Mouse (Mus musculus): ENCODE data around the gene Med17.
"Not testable (repeated sequence)": the region's sequence is repeated elsewhere in the genome, so short reads cannot be mapped to it uniquely, and the experiment has no call there.

The Med17 gene

DNA sequence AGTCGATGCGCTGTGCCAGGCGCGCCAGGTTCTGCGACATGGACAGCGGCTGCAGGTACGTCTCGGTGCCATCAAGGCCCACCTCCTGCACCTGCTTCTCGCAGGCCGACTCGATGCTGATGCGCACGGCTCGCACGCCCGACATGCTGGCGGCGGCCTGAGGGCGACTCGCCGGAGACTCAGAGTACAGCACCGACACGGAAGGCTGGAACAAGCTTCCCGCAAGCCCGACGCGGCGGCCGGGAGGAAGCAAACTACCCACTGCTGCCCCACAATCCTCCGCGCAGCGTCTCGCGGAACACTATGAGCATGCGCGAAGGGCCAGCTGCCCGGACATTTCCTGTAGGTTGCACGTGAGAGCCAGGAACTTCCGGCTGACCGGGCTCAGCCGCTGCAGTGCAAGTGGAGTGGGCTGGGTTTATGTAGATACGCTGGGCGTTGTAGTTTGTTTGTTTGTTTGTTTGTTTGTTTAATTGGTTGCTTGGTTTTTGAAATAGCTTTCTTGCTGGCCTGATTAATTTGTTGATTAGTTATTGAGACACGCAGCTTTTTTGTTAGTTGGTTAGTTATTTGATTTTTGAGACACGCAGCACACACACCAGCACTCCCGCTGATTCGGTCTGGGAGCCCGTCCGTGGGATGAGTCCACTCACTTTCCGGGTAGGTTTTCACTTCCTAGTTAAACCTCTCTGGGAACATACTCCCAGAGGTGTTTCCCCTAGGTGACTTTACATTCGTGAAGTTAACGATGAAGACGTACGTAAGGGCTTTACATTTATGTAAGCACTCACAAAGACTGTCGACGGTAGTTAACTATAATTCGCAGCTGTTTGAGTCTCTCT, at the start of gene Med17:
TSS of gene Med17 (minus strand) at position 283 of the 842 bp plus-strand sequence.
- DNase-seq, result peak; percentile 94 to 96

DNA sequence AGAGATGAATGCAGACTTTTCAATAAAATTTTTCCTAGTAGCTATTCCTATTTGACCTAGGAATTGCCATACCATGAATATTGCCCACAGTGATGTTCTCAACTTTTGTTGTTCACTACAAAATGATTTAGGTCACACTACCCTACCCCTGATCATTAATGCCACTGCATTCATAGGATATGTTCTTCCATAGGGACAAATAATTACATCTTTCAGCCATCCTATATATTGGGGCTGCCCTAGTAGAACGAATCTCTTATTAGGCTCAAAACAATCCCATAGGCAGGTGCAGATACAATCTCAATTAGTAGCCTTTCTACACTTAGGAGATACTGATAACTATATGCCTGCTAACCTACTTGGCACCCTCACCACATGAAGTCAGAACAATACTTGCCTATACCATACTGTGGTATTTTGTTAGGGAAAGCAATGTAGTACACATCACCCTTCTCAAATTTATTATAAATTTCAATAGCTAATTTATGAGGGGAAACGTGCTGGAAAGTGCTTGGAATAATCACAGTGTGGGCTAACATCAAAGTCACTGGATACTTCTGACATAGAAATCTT, 38.5 kb upstream of the Med17 start:
- no peak for DNase-seq

DNA sequence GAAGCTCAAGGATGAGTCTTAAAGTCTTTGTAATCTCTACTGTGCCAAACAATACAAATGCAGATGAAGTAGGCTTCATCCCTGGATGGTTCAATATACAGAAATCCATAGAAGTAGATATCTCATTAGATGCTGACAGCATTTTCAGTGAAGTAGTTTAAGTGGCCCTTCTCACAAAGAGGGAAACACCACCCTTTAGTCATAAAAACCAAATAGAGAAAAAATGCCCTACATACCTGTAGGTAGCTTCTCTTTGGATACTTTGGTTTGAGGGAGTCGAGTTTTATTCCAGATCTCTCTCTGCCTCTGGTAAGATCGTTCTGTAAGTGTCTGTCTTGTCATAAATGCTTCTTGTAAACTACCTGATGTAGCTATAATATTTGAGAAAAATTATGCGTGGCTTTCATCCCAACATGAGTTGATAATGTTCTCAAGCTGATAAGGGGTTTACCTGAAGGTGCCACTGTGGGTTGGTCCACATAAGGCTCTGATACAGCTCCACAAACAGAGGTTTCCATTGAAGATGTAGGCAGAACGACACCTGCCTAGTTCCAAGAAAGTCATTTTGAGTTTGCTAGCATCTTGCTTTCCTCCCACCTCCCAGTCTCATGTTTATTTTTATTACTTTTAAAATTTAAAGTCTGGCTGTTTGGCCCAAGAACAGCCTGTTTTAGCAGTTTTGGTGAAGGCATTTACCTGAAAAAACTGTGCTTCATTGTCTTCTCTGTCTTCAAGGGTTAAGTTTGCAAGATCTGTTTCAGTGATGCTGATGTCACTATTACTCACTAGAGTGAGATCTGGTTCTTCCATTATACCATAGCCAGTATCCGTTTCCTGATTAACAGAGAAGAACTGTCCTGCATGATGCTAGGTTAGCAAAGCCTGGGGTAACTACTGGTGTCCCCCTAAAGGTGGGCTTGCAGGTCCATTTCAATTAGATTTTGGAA, 37.8 kb upstream of the Med17 start:
- DNase-seq, result no peak

DNA sequence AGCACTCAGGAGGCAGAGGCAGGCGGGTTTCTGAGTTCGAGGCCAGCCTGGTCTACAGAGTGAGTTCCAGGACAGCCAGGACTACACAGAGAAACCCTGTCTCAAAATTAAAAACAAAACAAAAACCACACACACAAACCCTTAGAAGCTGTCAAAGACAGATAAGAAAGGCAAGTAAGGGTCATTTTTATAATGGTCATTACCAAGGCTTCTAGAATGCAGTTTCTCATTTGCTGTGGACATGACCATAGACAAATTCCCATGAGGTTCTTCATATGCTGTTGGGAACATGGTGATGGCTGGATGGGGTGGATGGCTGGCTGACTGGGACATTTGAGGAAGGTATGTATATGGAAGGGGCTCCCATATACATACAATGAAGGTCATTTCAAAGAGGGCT, 36.6 kb upstream of the Med17 start:
- DNase-seq, result not testable (repeated sequence)

DNA sequence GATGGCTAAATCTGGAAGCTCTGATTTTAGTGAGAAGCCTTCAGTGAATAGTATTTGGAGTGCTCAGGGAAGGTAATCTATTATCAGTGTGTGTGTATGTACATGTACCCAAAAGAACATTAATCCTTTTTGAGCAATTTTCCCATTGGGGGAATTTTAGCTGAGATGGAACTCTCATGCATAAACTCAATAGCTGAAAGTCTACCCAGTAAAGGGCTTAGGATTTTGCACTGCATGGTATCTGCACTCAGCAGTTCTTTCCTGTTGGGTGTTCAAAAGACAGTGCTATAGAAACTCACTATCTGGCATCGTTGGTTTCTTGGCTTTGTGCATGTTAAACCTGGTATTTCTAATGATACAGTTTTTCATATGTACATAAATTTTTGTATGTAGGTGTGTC, 34.9 kb upstream of the Med17 start:
- DNase-seq, result no peak

DNA sequence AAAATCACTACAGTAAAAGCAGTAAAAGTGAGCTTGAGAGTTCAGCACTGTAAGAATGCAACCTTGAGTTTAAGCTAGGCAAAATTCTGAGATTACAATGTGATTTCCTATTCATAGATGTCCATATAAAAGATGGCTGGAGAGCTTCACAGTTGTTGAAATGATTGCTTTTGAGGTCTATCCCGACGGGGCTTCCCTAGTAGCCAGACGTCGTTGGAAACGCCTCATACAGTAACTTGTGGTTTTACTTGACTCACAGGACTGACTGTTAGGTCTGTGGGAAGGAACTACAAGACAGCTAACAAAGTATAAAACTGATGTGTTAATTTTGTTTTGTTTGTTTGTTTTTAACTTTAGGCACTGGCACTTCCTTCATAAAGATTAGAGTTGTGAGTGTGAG, 33.9 kb upstream of the Med17 start:
- DNase-seq, result no peak

DNA sequence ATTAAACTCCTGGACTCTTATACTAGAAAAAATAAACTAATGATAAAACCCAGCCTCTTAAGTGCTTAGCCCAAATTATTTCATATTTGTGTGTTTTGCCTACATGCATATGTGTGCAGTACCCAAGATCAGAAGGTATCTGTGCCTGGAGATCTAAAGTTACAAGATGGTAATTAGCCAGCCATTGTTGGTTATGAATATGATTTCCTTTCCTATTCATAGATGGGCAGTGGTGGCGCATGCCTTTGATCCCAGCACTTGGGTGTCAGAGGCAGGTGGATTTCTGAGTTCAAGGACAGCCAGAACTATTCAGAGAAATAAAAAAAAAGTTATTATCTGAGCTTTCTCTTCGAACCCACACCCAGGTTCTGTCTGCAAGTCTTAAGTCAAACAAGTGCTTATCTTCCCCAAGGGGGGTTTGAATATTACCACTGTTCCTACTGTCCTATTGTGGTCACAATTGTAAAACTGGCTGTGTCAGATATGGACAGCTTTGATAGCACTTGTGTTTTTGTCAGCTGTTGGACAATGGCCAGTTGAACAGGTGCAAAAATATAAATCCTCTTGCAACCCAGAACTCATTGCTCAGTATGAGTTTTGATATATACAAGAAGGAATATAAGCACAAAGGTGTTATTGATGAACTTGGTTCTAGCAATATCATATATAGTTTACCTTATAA, 32.5 kb upstream of the Med17 start:
- peak in 1 of 2 experiments; percentile 8 for DNase-seq

DNA sequence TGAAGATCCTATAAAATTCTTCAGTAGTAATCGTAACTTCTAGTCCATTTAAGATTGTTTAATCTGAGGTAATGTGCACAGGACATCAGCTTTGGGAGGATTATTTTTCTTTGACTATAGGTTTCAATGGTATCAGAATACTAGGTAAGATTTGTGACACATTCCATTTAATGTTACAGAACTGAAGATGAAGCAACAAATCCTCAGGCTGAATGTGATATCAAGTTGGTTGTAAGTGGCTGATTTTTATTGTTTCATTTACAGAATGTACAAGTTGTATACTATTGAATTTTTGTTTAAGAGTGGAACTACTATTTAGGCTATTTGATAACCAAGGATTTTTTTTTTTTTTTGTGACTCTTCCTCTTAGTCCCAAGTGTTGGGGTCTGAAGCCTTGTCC, 30.4 kb upstream of the Med17 start:
- no peak for DNase-seq

DNA sequence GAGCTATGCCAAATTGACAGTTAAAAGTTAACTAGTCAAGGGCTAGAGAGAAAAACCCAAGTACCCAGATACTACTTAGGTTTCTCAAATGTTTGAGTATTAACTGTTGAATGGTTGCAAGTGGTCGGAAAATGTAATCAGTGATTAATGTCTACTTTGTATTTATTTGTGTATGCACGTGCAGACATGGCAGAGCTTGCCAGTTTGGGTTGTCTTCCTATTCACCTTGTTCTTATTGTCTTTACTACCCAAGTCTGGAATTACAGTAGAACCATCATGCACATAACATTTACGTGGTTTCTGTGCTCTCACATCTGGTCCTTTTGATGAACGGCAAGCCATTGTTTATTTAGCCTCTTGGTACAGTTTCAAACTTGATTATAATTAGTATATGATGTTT, 29.7 kb upstream of the Med17 start:
- no peak for DNase-seq

DNA sequence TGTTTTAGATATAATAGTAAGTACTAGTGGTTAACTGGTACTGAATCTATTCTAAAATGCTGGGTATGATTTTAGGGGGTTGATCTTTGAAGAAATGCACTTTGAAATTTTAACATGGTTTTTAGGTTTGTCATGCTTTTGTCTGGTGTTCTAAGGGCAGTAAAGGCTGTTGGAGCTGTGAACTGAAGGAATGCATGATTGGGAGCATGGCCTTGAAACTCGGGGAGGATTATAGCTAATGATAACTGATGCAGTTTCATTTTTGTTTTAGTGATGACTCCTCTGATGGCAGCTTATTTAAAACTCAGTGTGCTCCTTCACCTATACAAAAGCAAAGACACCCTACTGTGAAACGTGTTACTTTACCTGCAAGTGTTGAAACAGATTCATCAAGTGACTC, 28.5 kb upstream of the Med17 start:
- DNase-seq, result no peak

DNA sequence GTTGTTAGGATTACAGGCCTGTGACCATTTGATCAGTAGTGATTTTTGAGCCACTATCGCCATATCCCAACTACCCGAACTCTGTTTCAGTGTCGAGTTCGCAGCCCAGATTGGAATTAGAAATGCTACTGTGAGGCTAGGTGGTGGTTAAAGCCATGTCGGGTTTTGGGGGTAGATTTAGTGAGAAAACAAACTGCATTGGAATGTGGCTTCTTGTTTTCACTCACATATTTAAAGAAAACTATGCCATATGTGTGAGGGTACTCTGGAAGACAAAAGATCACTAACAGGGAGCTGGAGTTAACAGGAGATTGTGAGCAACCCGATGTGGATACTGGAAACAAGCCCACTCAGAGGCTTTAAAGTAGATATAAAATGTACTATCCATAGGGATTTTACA, 27.5 kb upstream of the Med17 start:
- no peak for DNase-seq

DNA sequence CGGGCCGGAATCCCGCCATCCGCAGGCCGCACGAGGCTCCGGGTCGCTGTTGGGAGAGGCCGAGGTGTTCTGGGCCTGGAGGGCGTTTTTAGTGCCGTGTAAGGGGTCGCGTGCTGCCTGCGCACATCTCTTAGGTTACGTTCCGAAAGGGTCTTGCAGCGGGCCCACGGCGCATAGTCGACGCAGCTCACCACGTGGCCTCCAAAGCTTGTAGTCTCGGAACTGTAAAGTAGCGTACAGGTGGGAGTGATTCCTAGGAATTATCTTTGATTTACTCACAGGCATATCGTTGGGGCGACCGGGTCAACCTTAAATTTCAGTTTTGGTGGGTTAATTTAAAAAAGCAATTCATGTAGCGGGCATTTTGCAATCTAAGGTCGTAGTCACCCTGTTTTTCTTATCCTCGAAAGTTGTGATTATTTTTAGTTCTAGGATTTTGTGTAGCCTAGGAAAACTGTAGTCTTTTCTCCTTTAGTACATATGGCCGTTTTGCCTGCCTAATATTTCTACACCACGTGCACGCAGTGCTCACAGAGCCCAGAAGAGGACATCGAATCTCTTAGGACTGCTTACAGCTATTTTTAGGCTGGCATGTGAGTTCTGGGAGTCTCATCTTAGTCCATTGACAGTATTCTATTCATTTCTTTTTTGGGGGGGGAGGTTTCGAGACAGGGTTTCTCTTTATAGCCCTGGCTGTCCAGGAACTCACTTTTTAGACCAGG, 26.8 kb upstream of the Med17 start, which contains the start of gene 4931406C07Rik:
TSS of gene 4931406C07Rik (minus strand) at position 51 of the 722 bp plus-strand sequence.
- DNase-seq, result no peak

DNA sequence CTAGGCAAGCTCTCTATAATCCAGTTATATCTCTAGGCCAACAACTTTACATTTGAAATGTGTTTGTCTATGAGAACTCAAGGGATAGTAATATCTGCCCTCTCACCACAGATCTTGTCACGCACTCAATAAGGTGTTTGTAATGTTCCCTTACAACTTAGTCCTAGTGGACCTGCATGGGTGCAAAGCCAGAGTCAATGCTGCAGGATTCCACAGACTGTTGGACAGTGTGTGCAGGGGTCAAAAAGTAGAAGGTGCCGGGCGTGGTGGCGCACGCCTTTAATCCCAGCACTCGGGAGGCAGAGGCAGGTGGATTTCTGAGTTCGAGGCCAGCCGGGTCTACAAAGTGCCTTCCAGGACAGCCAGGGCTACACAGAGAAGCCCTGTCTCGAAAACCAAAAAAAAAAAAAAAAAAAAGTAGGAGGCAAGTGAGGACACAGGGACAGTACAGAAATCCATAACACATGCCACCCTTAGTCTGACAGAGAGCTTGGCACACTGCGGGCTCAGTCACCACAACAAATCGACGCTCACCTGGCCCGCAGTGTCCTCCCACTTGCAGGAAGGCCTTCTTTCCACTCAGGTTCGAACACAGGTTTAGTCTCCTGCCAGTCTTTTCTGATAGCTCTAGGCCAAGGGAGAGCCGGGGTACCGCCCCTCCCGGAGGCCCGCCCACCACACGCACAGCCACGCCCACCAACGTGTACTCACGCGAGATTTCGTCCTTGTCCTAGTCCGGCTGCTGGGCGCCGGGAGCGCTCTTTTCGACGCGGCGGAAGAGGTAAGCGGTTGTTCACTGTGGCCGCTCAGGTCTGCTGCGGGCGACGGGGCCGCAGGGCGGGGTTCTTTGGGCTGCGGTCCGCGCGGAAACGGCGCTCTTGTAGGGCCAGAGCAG, 26.0 kb upstream of the Med17 start, which contains the start of gene Taf1d:
TSS of gene Taf1d (plus strand) at position 712 of the 895 bp plus-strand sequence.
- DNase-seq, result peak; percentile 97 to 98

DNA sequence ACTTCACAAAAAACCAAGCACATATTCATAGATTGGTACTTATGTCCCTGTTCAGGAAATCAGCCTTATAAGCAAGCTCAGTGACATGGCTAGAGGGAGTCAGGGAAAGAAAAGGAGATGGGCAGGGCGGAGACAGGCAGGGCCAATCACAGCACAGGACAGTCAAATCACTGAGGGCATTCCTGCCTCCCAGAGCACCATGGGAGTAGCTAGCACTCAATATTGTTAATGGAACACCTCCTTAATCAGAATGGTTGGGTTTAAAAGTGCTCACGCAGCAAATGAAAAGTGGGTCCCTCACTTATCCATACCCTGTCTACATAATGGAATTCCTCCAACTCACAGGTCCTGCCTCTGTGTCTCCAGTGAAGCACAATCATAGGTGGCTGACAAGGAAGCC, 23.1 kb upstream of the Med17 start:
- no peak for DNase-seq

DNA sequence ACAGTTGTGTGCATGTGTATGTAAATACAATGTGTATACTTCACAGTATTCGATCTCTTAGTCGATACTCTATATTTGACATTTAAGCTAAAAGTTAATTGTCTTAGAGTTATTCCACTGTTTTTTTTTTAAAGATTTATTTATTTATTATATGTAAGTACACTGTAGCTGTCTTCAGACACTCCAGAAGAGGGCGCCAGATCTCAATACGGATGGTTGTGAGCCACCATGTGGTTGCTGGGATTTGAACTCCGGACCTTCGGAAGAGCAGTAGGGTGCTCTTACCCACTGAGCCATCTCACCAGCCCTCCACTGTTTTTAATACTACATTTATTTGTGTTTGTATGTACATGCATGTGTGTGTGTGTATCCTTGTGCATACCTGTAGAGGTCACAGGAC, 22.3 kb upstream of the Med17 start:
- not testable (repeated sequence) for DNase-seq

DNA sequence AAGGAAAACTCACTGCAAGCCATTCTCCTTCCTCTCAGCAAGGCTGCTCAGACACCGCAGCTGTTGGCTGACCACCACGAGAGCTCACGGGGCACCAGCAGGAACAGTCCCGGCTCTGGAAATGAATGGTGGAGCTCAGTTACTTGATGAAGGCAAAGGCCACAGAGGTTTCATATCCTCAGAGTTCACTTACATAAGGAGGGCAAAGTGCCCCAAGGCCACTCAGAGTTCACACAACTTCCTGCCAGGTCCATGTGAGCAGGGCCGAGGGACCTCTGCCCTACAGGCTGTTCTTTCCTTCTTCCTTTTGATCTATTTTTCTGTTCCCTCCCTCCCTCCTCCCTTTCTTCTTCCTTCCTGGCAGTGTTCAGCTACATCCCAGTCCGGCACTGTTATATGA, 21.7 kb upstream of the Med17 start:
- no peak for DNase-seq

DNA sequence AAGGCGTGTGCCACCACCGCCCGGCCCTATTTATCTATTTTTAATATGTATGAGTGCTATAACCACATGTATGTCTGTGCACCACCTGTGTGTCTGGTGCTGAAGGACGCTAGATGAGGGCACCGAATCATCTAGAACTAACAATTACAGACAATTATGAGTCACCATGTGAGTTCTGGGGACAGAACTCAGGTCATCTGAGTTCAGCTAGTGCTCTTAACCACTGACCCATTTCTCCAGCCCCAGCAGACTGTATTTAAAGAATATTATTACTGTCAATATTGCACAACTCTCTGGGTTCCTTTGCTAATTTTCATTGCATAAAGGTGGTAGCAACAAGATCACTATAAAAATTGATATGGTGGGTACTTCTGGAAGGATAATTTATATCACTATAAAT, 20.3 kb upstream of the Med17 start:
- no peak for DNase-seq

DNA sequence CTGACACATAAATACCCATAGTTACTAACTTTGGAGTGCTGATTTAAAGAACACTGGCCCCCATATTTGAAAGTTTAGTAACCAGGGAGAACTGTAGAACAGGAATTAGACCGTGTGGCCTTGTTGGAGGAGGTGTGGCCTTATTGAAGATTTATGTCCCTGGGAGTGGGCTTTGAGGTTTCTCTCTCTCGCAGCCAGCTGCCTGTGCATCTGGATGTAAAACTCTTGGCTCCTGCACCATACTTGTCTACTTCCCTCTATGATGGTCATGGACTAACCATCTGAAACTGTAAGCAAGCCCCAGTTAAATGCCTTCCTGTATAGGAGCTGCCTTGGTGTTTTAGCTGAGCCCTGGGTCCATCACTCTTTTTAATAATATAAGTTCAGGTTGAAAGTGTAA, 18.7 kb upstream of the Med17 start:
- DNase-seq, result no peak

DNA sequence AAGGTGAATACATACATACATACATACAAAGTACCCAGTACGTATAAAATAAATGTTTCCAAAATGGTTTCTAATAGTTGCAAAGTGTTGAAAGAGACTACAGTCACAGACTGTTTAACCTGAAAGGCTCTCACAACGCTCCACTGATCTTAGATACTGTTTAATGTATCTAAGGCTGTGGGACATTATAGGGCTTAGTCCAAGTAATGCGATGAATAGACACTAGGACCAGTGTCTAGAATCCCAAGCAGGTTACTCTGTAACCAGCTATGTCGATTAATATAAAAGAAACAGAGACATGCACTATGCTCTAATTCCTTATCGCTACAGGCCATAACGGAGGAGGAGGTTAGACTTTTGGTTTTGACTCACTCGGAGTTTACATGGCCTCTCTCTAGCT, 17.4 kb upstream of the Med17 start:
- DNase-seq, result no peak

DNA sequence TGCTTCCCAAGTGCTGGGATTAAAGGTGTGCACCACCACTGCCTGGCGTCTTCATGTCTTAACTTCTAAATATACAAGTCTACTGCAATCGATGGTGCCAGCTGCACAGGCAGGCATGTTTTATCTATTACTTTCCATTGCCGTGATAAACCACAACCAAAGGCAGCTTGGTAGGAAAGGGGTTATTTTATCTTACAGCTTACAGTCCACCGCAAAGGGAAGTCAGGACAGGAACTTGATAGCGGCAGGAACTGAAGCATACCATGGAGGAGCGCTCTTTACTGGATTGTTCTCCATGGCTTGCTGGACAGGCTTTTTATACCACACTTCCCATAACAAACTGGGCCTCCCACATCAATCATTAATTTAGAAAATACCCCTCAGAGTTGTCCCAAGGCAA, 9.5 kb upstream of the Med17 start:
- DNase-seq, result no peak

DNA sequence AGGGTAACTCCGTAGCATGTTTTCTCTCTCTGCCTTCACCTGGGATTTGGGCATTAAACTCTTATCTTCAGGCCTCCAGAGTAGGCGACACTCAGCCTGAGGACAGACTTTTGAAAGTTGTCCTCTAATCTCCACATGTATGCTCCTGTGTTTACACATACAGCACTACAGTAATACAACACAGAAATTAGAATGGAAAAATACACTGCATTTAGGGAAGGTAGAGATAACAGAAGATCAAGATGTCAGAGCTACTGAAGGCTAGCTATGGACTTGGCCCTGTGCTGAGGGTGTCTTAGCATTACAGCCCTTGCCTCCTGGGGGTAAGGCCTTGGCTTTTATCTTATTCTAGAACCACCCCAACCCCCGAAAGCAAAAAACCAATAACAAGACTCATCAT, 8.7 kb upstream of the Med17 start:
- no peak for DNase-seq

Measured in cerebellum, postnatal 36 days (tissue).